Mouse (Mus musculus) left cerebral cortex, adult 2 months (tissue): Measurements from ENCODE around the gene Mybbp1a. TPM values are rescaled to one million over a fixed set of nuclear protein-coding genes. Genes with fewer than 3 reads are reported as not detected.
"Not testable (repeated sequence)": the region's sequence is repeated elsewhere in the genome, so short reads cannot be mapped to it uniquely, and the experiment has no call there.

Source experiments
- DNase-seq, 2 experiments: peaks; one replicate each; pipeline ENCODE4 v3.0.0; 2021 to 2022; ENCODE audit warnings: low spot score in 2 of 2, mixed read lengths in 1 of 2; ENCODE audit errors: extremely low spot score in 1 of 2
- H3K27ac ChIP-seq: fragments of 200-600 bp; 2 replicates; pipeline ENCODE4 v1.8.1; 2022
- H3K4me3 ChIP-seq: fragments of 200-600 bp; 2 replicates; pipeline ENCODE4 v1.8.1; 2022
- CTCF ChIP-seq: fragments of 200-600 bp; IDR thresholded peaks from 2 replicates; pipeline ENCODE4 v1.8.1; 2022; ENCODE audit warnings: antibody characterized with exemption, mild to moderate bottlenecking, moderate library complexity
- intact Hi-C: fragments of 180-260 bp; cut with DNase I; formaldehyde crosslinking; loops from one replicate; pipeline ENCODE4 v1.15.1; 2025
- total RNA-seq, 2 experiments: library from RNA; stranded (reverse); gene quantifications; 2 replicates each; pipeline ENCODE4 v1.2.3; 2021

Mybbp1a gene
- total RNA-seq, 2 experiments from 2014 or later: 53.2 to 55.0 TPM

GRCm38 (mm10) chr11:72416666-72417065 is 24.5 kb upstream of the Mybbp1a start:
- intact Hi-C loops: no loop called here
- no peak for DNase-seq
- Histone ChIP-seq H3K4me3 (no peak overlapping the region), H3K27ac (no peak overlapping the region)
- no peak for TF ChIP-seq CTCF

- no peak overlapping the region for H3K27ac ChIP-seq
- H3K4me3 ChIP-seq: no peak overlapping the region
- intact Hi-C loops: no loop called here
- TF ChIP-seq CTCF: no peak
- no peak for DNase-seq
These were observed 23.8 kb upstream of the Mybbp1a start for GRCm38 (mm10) chr11:72417376-72417775.

GRCm38 (mm10) chr11:72418227-72418626 is 22.9 kb upstream of the Mybbp1a start:
- intact Hi-C loops: no loop called here
- TF ChIP-seq CTCF: no peak
- DNase-seq: no peak
- no peak overlapping the region for H3K27ac ChIP-seq
- no peak overlapping the region for H3K4me3 ChIP-seq

- DNase-seq: no peak
- no peak for TF ChIP-seq CTCF
- Histone ChIP-seq H3K4me3 (no peak overlapping the region), H3K27ac (no peak overlapping the region)
- intact Hi-C loops: no loop called here
These were observed 22.1 kb upstream of the Mybbp1a start for GRCm38 (mm10) chr11:72419006-72419405.

DNA sequence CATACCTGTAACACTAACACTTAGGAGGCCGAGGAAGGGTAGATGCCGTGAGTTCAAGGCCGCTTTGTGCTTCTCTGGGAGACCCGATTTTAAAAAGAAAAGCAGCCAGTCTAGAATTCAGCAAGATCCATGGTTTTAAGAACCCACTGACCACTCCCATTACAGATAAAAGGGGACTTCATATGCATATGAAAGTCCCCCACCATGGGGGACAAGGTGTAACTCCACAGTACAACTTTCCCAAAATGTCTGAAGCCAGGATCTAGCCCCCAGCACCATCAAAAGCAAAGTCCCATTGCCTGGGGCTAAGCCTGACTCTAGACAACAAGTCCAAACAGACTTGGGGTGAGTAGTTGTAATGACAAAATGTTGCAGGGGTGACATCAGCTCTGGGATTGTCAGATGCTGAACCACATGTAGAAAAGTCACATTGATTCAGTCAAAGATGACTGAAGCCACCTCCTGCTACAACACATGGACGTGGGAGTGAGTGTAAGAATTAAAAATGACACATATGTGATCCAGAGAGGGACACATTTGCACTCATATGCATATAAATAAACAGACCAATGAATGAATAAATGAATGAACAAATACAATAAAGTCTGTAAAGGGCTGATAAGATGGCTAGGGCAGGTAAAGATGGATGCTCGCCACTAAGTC is 20.6 kb upstream of the Mybbp1a start:
- Histone ChIP-seq H3K27ac (no peak overlapping the region), H3K4me3 (no peak overlapping the region)
- no peak for DNase-seq
- TF ChIP-seq CTCF: no peak
- intact Hi-C loops: no loop called here

DNA sequence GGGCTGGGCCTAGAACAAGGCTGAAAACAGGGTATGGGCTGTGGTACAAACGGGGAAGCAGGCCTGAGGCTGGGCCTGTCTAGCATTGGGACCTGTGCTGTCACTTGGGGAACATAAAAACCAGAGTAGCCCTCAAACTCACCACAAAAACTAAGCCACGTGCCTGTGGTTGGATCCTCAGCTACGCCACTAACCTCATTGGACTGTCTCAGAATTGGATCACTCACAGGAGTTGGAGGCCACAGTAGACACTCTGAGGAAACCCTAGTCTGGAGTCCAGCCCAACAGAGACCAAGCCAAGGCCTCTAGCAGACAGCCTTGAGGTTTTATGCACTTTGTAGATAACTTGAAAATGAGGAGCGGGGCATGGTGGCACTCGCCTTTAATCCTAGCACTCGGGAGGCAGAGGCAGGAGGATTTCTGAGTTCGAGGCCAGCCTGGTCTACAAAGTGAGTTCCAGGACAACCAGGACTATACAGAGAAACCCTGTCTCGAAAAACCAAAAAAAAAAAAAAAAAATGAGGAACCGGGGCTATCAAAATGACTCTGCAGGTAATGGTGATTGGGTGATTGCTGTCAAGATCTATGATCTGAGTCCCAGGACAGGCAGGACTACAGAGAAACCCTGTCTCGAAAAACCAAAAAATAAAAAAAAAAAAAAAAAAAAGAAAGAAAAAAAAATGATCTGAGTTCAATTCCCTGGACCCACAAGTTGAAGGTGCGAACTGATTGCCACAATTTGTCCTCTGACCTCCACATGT is 19.5 kb upstream of the Mybbp1a start:
- no peak for TF ChIP-seq CTCF
- no peak for DNase-seq
- no peak overlapping the region for H3K27ac ChIP-seq
- intact Hi-C loops: no loop called here
- H3K4me3 ChIP-seq: no peak overlapping the region

DNA sequence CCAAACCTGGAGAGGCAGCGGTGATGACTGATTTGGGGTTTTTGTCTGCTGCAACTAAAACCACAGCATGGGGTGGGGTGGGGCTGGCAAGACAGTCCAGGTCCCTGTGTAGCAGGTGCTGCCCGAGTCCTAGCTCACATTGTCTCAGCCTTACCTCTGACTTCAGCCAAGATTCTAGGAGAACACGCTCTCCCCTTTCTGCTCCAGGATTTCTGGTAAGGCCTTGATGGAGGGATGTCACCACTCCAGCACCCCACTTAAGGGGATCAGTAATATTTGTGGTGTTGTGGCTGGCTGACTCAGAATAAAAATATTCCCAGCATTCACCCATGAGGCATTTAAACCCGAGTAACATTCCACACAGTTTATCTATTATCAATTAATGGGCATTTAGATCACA is 17.5 kb upstream of the Mybbp1a start:
- Histone ChIP-seq H3K4me3 (no peak overlapping the region), H3K27ac (no peak overlapping the region)
- no peak for TF ChIP-seq CTCF
- intact Hi-C loops: no loop called here
- no peak for DNase-seq

GRCm38 (mm10) chr11:72425201-72425600 is 16.0 kb upstream of the Mybbp1a start:
- intact Hi-C loops: loop anchor here (5.0 kb wide), 1 partner anchor 53 kb away; no protein-coding TSS in a partner anchor

GRCm38 (mm10) chr11:72426884-72427283 is 14.3 kb upstream of the Mybbp1a start:
- intact Hi-C loops: loop anchor here (1.0 to 5.0 kb wide), 2 partner anchors 55 to 207 kb away; no protein-coding TSS in a partner anchor
- no peak overlapping the region for H3K27ac ChIP-seq
- TF ChIP-seq CTCF: peak; percentile 52
- no peak overlapping the region for H3K4me3 ChIP-seq
- DNase-seq: no peak

More at GRCm38 (mm10) chr11:72425201-72425600, 16.0 kb upstream of the Mybbp1a start:
- Histone ChIP-seq H3K27ac (no peak overlapping the region), H3K4me3 (no peak overlapping the region)
- no peak for DNase-seq
- TF ChIP-seq CTCF: no peak

- peak; percentile 60 for TF ChIP-seq CTCF
- H3K4me3 ChIP-seq: no peak overlapping the region
- intact Hi-C loops: loop anchor here (1.0 to 5.0 kb wide), 5 partner anchors 56 to 203 kb away; no protein-coding TSS in a partner anchor
- no peak overlapping the region for H3K27ac ChIP-seq
- peak; percentile 66 to 67 for DNase-seq
These were observed 12.5 kb upstream of the Mybbp1a start for GRCm38 (mm10) chr11:72428694-72429093.

DNA sequence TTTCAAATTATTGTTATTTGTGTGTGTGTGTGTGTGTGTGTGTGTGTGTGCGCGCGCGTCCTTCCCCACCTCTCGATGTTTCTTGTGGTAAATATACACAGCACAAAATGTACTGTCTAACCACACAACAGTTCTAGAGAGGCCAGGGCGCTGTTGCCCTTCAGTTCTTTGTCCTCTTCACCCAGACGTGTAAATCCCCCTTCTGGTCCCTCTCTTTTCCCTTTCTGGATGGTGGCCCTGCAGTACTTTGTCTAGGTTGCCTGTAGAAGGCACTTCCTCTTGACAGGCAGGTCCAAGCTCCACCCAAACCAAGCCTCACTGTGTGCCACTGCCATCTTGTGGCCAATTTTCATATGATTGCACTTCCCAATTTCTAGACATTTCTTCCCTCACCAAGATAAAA is 11.9 kb upstream of the Mybbp1a start:
- TF ChIP-seq CTCF: peak; percentile 91
- intact Hi-C loops: loop anchor here (1.0 to 5.0 kb wide), 5 partner anchors 57 to 204 kb away; no protein-coding TSS in a partner anchor
- DNase-seq: peak; percentile 72 to 76
- Histone ChIP-seq H3K4me3 (peak overlapping the region; percentile 38), H3K27ac (no peak overlapping the region)

DNA sequence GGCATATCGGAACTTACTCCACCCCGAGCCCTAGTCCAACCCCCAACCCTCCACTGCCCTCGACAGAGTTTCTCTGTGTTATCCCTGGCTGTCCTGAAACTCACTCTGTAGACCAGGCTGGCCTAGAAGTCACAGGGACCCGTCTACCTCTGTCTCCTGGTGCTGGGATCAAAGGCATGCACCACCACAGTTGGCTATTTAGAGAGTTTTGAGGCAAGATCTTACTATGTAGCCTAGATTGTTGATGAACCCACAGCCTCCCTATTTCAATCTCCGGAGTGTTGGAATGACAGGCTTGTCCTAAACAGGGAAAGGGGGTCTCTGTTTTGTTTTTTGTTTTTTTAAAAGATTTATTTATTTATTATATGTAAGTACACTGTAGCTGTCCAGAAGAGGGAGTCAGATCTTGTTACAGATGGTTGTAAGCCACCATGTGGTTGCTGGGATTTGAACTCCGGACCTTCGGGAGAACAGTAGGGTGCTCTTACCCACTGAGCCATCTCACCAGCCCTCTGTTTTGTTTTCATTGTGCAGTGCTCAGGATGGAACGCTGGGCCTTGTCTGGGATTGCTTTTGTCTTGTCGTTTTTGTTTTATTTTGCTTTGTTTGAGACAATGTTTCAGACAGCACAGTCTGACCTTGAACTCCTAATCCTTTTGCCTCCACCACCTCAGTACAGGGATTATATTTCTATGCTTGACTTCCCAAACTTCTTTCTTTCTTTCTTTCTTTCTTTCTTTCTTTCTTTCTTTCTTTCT is 10.7 kb upstream of the Mybbp1a start:
- H3K27ac ChIP-seq, DNase-seq, intact Hi-C loops, H3K4me3 ChIP-seq: not testable (repeated sequence)
